Mouse (Mus musculus) liver, adult 10 weeks (tissue): ENCODE results near the gene Mis18bp1. TPM values are rescaled to one million over a fixed set of nuclear protein-coding genes. Genes with fewer than 3 reads are reported as not detected.

Experiments
- polyA plus RNA-seq: library from polyadenylated mRNA; stranded (reverse); fragments of 350-450 nt; fragmentation: Illumina TruSeq; extraction: RNeasy Lipid Tissue Mini Kit (QIAGEN cat#74804); gene quantifications from one replicate; pipeline ENCODE4 v1.2.3, GENCODE M21; 2014; ENCODE audit warnings: low read depth, low replicate concordance

The Mis18bp1 gene
- 0.58 TPM for polyA plus RNA-seq

DNA sequence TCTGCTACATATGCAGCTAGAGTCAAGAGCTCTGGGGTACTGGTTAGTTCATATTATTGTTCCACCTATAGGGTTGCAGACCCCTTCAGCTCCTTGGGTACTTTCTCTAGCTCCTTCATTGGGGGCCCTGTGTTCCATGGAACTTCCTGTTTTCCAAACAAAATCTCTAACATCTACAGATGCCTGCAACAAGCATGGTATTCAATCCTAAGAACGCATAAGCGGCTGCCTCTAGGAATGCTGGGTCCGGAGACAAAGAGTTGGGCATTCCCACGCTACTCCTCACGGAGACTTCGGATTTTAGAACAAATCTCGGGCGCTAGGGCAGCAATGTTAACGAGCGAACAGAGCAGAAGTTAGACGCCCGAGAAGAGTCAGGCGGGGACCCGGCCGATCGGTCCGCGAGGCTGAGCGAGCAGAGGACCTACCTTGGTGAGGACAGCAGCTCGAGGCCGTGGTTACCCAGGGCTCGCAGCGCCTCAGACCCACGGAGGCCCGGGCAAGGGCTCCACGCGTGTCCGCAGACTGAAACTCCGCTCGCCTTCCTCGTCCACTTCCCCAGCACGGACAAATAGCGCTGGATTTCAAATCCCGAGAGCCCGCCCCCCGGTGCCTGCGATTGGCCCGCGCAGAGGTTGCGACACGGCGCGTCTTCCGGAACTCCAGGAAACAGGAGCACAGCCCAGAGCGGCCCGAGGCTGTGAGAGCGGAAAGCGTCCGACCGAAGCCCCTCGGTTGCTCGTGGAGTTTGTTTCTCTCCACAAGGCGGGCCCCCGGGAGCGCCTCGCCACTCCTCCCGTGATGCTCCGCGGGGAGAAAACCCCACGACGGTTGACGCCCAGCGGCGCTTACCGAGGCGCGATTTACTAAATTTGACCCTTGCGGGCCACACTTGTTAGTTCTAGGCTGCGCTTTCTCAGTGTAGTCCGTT lies at the start of gene Mis18bp1:
Gene Mis18bp1, minus strand, starts transcription at position 584 of the 931 bp plus-strand sequence.

Other genes starting within 250 kb of the Mis18bp1 start
- 8.2 TPM for gene Klhl28, start 207.1 kb downstream of the Mis18bp1 start, polyA plus RNA-seq
- gene Togaram1, start 206.8 kb downstream of the Mis18bp1 start, polyA plus RNA-seq = 23.1 TPM
- gene Prpf39, start 136.3 kb downstream of the Mis18bp1 start, polyA plus RNA-seq = 39.3 TPM
- 107 TPM for gene Fkbp3, start 98.6 kb downstream of the Mis18bp1 start, polyA plus RNA-seq
- gene Fancm, start 97.0 kb downstream of the Mis18bp1 start, polyA plus RNA-seq = 3.9 TPM
- gene Wdr20rt, start 52.9 kb upstream of the Mis18bp1 start, polyA plus RNA-seq = not detected